Mouse (Mus musculus): ENCODE results near the gene Tmem8b. TPM values are rescaled to one million over a fixed set of nuclear protein-coding genes. Genes with fewer than 3 reads are reported as not detected.

The Tmem8b gene
- total RNA-seq (2012; rRNA removed): 1.4 and 1.9 TPM in 2 replicates

GRCm38 (mm10) chr4:43668782-43669427, at the start of gene Tmem8b, which contains the start of gene Fam221b:
Tmem8b (plus strand) TSS chr4:43668971.
Fam221b (minus strand) TSS chr4:43669145.
- Histone ChIP-seq H3K9me3 (ENCODE audit: control insufficient read depth, insufficient read depth, low read depth, low read length) (no peaks in the 10 kb centered on the region), H3K36me3 (ENCODE audit: control insufficient read depth, insufficient read depth, low read length, poor library complexity, severe bottlenecking) (no peaks in the 10 kb centered on the region), H3K9ac (ENCODE audit: insufficient read depth, low read depth, low read length, poor library complexity, severe bottlenecking) (peak within 1 kb of the TSS; percentile 65), H3K4me1 (ENCODE audit: control insufficient read depth in 2 of 2, insufficient read depth in 2 of 2, low read length in 2 of 2, poor library complexity in 1 of 2) (peaks cover 0 to 2% of the 10 kb centered on the region in 2 experiments; a peak in 1 of 4 replicates), H3K27ac (ENCODE audit: insufficient read depth, low read depth, low read length, poor library complexity, severe bottlenecking) (no peak within 1 kb of the TSS), H3K4me3 (ENCODE audit: insufficient read depth in 1 of 2, low read depth in 1 of 2, low read length in 2 of 2, poor library complexity in 1 of 2, severe bottlenecking in 1 of 2) (peak within 1 kb of the TSS; percentile 69 to 73)
- no peak for TF ChIP-seq CHD2 (IDR thresholded peaks at IDR 0.05; ENCODE audit: low read depth, low read length)
- TF ChIP-seq MAFK (IDR thresholded peaks at IDR 0.05; ENCODE audit: insufficient read depth, low read depth, low read length): no peak
- TF ChIP-seq ZNF384 (IDR thresholded peaks at IDR 0.05; ENCODE audit: low read depth, low read length): no peak
- no peak for TF ChIP-seq ZC3H11A (IDR thresholded peaks at IDR 0.05; ENCODE audit: borderline replicate concordance, low read depth, low read length)
- no peak for TF ChIP-seq HCFC1 (IDR thresholded peaks at IDR 0.05; ENCODE audit: borderline replicate concordance, insufficient read depth, low read length)
- in situ Hi-C loops (cut with MboI; ENCODE audit: low sequenced_read_pairs in 2 of 2, unreplicated experiment in 2 of 2): no loop called here
- DNase-seq (ENCODE audit: low read depth, low spot score): peak; percentile 79

- no peak overlapping the region for H3K27ac ChIP-seq (ENCODE audit: insufficient read depth, low read depth, low read length, poor library complexity, severe bottlenecking)
These were observed 48.5 kb upstream of the Tmem8b start for GRCm38 (mm10) chr4:43620146-43620778.

GRCm38 (mm10) chr4:43629106-43629817, 39.5 kb upstream of the Tmem8b start:
- H3K9ac ChIP-seq (ENCODE audit: insufficient read depth, low read depth, low read length, poor library complexity, severe bottlenecking): peak overlapping the region; percentile 6; the same call in 1 of the 2 replicates
- no peak overlapping the region for H3K4me3 ChIP-seq (ENCODE audit: insufficient read depth in 1 of 2, low read depth in 1 of 2, low read length in 2 of 2, poor library complexity in 1 of 2, severe bottlenecking in 1 of 2)
- H3K27ac ChIP-seq (ENCODE audit: insufficient read depth, low read depth, low read length, poor library complexity, severe bottlenecking): no peak overlapping the region
- no peak for DNase-seq (ENCODE audit: low read depth, low spot score)
- H3K36me3 ChIP-seq (ENCODE audit: control insufficient read depth, insufficient read depth, low read length, poor library complexity, severe bottlenecking): no peaks in the 10 kb centered on the region
- 0 out of 2 replicates have a peak, but pooled peaks have one; percentile 31 for TF ChIP-seq MAFK (IDR thresholded peaks at IDR 0.05; ENCODE audit: insufficient read depth, low read depth, low read length)
- peak; percentile 93 for TF ChIP-seq CHD2 (IDR thresholded peaks at IDR 0.05; ENCODE audit: low read depth, low read length)
- no peak for TF ChIP-seq ZNF384 (IDR thresholded peaks at IDR 0.05; ENCODE audit: low read depth, low read length)
- TF ChIP-seq ZC3H11A (IDR thresholded peaks at IDR 0.05; ENCODE audit: borderline replicate concordance, low read depth, low read length): no peak
- TF ChIP-seq HCFC1 (IDR thresholded peaks at IDR 0.05; ENCODE audit: borderline replicate concordance, insufficient read depth, low read length): no peak
- peaks cover 0 to 13% of the 10 kb centered on the region in 2 experiments; a peak in 1 of 4 replicates for H3K4me1 ChIP-seq (ENCODE audit: control insufficient read depth in 2 of 2, insufficient read depth in 2 of 2, low read length in 2 of 2, poor library complexity in 1 of 2)
- H3K9me3 ChIP-seq (ENCODE audit: control insufficient read depth, insufficient read depth, low read depth, low read length): no peaks in the 10 kb centered on the region
- in situ Hi-C loops (cut with MboI; ENCODE audit: low sequenced_read_pairs in 2 of 2, unreplicated experiment in 2 of 2): no loop called here

More at GRCm38 (mm10) chr4:43620146-43620778, 48.5 kb upstream of the Tmem8b start:
- TF ChIP-seq MAFK (IDR thresholded peaks at IDR 0.05; ENCODE audit: insufficient read depth, low read depth, low read length): no peak
- no peak for TF ChIP-seq CHD2 (IDR thresholded peaks at IDR 0.05; ENCODE audit: low read depth, low read length)
- TF ChIP-seq ZNF384 (IDR thresholded peaks at IDR 0.05; ENCODE audit: low read depth, low read length): no peak
- TF ChIP-seq HCFC1 (IDR thresholded peaks at IDR 0.05; ENCODE audit: borderline replicate concordance, insufficient read depth, low read length): no peak
- no peak for TF ChIP-seq ZC3H11A (IDR thresholded peaks at IDR 0.05; ENCODE audit: borderline replicate concordance, low read depth, low read length)
- H3K4me1 ChIP-seq (ENCODE audit: control insufficient read depth in 2 of 2, insufficient read depth in 2 of 2, low read length in 2 of 2, poor library complexity in 1 of 2): no peaks in the 10 kb centered on the region
- no peaks in the 10 kb centered on the region for H3K9me3 ChIP-seq (ENCODE audit: control insufficient read depth, insufficient read depth, low read depth, low read length)
- in situ Hi-C loops (cut with MboI; ENCODE audit: low sequenced_read_pairs in 2 of 2, unreplicated experiment in 2 of 2): no loop called here
- H3K36me3 ChIP-seq (ENCODE audit: control insufficient read depth, insufficient read depth, low read length, poor library complexity, severe bottlenecking): no peaks in the 10 kb centered on the region
- no peak overlapping the region for H3K4me3 ChIP-seq (ENCODE audit: insufficient read depth in 1 of 2, low read depth in 1 of 2, low read length in 2 of 2, poor library complexity in 1 of 2, severe bottlenecking in 1 of 2)
- no peak for DNase-seq (ENCODE audit: low read depth, low spot score)
- H3K9ac ChIP-seq (ENCODE audit: insufficient read depth, low read depth, low read length, poor library complexity, severe bottlenecking): no peak overlapping the region

GRCm38 (mm10) chr4:43630030-43630581, 38.7 kb upstream of the Tmem8b start:
- Histone ChIP-seq H3K36me3 (ENCODE audit: control insufficient read depth, insufficient read depth, low read length, poor library complexity, severe bottlenecking) (no peaks in the 10 kb centered on the region), H3K4me3 (ENCODE audit: insufficient read depth in 1 of 2, low read depth in 1 of 2, low read length in 2 of 2, poor library complexity in 1 of 2, severe bottlenecking in 1 of 2) (no peak overlapping the region), H3K9ac (ENCODE audit: insufficient read depth, low read depth, low read length, poor library complexity, severe bottlenecking) (no peak overlapping the region), H3K4me1 (ENCODE audit: control insufficient read depth in 2 of 2, insufficient read depth in 2 of 2, low read length in 2 of 2, poor library complexity in 1 of 2) (peaks cover 0 to 13% of the 10 kb centered on the region in 2 experiments; a peak in 1 of 4 replicates), H3K27ac (ENCODE audit: insufficient read depth, low read depth, low read length, poor library complexity, severe bottlenecking) (no peak overlapping the region), H3K9me3 (ENCODE audit: control insufficient read depth, insufficient read depth, low read depth, low read length) (no peaks in the 10 kb centered on the region)
- peak; percentile 79 for DNase-seq (ENCODE audit: low read depth, low spot score)
- TF ChIP-seq MAFK (IDR thresholded peaks at IDR 0.05; ENCODE audit: insufficient read depth, low read depth, low read length) (no peak), HCFC1 (IDR thresholded peaks at IDR 0.05; ENCODE audit: borderline replicate concordance, insufficient read depth, low read length) (no peak), ZC3H11A (IDR thresholded peaks at IDR 0.05; ENCODE audit: borderline replicate concordance, low read depth, low read length) (peak; percentile 20; the same call in 1 of the 2 replicates), ZNF384 (IDR thresholded peaks at IDR 0.05; ENCODE audit: low read depth, low read length) (no peak)
- in situ Hi-C loops (cut with MboI; ENCODE audit: low sequenced_read_pairs in 2 of 2, unreplicated experiment in 2 of 2): no loop called here

Data from ES-E14 (cell line).